Mouse (Mus musculus) liver, adult (tissue): ENCODE measurements around the gene Npas3.

Experiments used
- GATA4 ChIP-seq: IDR thresholded peaks from 2 replicates; pipeline ENCODE4 v1.6.1; 2014; ENCODE audit warnings: mild to moderate bottlenecking, low read length; ENCODE audit not compliant: insufficient replicate concordance

Npas3 gene

DNA sequence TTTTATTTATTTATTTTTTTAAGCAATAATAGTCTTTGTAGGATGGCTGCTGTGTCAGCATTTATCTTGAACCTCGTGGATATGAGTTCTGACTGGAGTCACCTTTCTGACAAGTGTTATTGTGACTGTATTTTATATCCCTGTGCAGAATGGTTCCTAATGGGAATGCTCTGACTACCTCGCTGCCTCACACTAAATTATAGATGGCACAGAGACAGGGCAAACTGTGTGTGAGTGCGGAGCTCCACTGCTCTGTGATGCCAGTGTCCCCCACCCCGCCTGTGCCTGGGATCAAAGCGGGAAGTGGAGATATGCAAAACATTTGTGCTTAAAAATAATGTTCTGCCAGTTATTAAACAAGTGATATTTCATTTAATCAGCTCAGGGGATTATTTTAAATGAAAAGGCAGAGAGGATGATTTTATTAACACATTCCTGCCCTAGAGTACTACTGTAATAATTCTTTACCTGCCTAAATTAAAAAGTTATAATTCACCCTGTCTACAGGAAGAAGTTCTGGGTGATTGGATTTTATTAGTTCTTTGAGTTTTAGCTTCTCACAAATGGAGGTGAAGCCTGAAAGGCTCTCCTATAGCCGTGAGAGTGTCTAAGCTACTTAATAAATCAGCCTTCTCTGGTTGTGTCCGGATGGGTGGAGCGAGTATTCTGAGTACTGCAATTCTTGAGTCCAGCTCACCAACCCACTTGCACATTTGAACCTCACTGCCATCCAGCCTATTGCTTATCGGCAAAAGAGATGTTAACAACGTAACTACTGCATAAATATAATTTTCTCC, 721.1 kb downstream of the Npas3 start:
- TF ChIP-seq GATA4 = no peak

DNA sequence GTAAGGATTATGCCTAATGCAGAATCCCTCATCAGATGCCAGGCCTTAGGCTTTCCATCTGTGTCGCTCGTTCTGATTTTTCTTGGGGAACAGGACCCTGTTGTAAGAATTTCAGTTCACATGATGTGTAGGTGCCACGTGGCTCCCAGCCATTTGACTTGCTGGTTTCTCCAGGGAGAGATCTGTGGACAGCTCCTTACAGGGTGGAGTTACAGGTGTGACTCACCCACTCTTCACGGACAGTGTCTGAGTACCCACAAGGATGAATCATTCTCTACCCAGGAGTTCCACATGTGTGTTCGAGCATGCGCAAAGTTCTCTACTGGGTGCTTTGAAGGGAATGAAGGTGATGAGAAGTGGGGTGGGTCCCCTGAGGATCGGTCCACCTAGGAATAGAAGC, 722.2 kb downstream of the Npas3 start:
- TF ChIP-seq GATA4 = no peak

DNA sequence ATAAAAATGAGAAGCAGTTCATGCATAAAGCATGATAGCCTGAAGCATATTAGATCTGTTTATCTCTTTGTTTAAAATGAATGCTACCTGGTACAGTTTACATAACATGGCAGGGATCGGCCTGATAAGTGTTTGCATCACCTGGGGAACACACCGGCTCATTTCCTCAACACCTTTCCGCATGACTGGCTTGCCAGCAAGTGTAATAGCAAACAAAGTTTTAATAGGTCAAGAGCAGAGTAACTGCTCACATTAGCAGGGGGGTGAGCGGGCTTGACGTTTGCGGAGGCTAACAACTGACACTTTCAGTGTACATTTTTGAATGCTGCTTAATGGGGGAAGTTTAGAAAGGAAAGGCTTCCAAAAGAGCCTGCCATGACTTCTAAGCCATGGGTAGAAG, 724.9 kb downstream of the Npas3 start:
- no peak for TF ChIP-seq GATA4

DNA sequence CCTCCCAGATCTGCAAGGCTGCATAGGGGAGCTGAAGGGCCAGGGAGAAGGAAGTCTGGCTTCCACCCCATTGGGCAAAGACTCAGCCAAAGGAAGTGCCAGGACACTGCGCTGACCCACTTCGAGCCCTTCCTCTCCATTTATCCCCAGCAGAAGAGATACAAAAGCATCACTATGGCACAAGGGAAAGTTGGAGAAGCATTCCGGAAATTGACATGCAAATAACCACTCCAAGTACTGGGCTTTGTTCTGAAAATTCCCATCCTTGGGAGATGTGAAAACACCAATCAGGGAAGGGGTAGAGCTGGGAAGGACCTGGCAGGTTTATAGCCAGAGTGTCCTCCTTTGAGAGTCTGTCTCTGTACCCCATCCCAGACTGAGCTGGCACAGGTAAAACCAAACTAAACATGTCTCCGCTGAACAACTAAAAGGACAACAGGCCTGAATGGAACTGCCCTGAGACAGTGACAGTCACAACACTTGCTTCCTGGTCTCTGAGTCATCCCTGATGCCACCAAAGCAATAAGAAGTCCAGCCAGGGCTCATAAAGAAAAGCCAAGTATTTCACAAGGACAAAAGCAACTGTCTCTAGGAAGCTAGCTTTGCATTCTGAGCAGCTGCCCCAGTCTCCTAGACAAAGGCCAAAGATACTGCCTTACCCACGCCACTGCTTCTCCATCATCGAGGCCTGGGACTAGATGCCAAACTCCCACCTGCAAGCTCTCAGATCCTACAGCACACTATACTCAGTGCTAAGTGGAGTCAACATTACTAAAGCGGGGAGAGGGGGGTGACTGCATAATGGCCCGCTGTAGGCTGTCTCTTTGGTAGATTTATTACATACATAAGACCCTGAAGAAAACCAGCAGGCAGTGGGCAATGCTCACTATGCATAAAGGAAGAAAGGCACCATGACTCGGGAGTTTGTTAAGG, 733.4 kb downstream of the Npas3 start:
- TF ChIP-seq GATA4 = no peak

DNA sequence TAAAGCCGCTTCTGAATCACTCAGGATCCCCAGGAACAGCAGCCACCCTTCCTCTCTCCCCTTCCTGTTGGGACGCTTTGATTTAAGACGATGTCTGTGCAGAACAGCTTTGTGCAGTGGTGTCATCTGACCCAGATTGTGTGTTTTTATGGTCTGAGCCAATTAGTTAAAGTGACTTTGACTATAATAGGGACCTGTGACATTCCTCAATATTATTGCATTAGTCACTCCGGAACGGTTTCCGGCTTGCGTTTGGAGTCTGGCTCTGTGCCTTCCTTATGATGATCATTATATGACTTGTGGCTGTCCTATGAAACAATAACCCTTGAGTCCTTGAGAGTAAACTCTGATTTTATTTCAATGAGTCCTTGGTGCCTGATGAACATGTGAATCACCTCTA, 735.5 kb downstream of the Npas3 start:
- TF ChIP-seq GATA4 = no peak

DNA sequence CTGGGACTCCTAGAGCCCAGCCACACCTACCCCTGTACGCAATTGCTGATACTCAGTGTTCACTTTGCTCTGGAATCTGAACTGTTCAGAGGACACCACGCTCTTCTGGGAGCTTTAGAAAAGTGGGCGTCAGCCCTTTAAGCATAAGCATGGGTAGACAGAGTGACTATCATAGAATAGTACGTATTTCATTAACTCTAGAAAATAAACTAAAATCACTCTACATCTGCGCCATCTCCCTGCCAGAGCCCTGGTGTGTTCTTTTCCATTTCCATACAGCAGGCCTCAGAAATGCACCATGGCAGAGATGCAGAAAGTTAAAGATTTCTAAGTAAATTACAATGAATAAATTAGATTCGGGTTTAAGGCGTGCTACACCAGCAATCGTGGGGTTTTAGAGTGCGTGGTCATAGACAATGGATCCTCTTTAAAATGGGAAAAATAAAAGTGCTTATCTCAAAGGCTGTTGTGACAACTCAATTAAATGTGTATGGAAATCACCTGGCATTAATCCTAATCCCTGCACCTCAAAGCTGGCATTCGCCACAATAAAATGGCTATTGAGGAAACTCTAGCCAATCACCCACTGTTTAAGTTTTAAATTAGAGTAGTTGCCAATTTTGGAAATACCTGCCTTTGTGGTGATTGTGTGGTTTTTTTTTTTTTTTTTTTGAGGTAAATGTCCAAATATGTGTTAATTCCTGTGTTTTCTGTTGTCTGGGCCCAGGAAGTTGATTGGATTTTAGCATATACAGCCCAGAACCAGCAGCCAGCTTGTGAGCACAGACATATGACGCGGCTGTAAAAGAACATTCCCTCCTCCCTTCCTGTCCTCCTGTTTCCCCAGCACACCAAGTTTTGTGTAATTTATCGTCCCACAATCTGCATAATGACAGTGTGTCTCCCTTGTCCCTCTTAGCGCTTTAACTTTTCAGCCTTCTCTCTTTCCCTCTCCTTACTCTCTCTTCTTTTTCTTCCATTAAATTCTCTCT, 737.7 kb downstream of the Npas3 start:
- no peak for TF ChIP-seq GATA4

DNA sequence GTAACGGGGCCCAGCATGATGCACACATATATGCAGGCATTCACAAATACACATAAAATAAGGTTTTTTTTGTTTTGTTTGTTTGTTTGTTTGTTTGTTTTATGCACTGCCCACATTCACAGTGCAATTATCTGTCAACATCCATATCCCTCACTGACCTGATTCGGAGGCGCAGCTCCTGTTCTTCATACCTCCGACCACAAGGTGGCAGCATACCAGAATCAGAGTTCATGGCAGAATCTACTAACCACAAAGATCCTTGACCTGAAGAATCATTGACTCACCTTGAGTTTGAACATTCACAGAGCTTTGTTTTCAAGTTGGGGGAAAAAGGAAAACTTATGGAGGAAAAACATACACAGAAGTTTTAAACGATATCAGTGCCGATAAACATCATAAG, 743.9 kb downstream of the Npas3 start:
- no peak for TF ChIP-seq GATA4

DNA sequence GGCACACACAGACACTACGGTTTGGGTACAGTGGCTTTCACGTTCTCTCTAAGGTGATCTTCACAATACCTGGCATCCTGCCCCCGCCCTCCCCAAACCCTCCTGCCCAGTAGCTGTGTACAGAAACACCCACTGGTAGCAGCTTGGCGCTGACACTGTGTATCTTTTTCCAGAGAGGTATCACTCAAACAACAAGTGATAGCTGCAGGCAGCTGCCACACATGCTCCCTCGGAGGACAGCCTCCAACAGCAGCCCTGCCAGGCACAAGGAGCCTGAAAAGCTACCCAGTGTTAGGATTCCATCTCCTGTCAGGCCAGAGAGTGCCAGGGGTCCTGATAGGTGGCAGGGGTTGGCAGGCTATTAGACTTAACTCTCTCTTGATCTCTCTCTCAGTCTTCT, 747.2 kb downstream of the Npas3 start:
- TF ChIP-seq GATA4 = no peak

DNA sequence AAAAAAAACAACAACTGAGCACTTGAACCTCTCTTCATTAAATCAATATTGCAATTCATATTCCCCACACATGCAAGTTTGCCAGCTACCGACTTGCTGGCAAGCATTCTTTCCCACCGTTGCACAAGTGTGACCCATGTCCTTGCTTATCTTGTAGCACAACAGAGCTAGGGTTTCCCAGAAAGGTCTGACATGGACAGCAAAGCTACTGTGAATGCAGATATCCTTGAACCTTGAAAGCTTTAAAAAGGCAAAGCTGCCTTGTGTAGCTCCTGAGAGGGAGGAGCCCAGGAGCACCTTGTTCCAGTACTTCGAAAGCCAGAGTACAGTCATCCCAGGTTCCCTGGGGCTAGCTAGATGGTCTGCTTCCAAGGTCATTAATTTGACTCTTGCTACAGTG, 748.7 kb downstream of the Npas3 start:
- TF ChIP-seq GATA4 = no peak

DNA sequence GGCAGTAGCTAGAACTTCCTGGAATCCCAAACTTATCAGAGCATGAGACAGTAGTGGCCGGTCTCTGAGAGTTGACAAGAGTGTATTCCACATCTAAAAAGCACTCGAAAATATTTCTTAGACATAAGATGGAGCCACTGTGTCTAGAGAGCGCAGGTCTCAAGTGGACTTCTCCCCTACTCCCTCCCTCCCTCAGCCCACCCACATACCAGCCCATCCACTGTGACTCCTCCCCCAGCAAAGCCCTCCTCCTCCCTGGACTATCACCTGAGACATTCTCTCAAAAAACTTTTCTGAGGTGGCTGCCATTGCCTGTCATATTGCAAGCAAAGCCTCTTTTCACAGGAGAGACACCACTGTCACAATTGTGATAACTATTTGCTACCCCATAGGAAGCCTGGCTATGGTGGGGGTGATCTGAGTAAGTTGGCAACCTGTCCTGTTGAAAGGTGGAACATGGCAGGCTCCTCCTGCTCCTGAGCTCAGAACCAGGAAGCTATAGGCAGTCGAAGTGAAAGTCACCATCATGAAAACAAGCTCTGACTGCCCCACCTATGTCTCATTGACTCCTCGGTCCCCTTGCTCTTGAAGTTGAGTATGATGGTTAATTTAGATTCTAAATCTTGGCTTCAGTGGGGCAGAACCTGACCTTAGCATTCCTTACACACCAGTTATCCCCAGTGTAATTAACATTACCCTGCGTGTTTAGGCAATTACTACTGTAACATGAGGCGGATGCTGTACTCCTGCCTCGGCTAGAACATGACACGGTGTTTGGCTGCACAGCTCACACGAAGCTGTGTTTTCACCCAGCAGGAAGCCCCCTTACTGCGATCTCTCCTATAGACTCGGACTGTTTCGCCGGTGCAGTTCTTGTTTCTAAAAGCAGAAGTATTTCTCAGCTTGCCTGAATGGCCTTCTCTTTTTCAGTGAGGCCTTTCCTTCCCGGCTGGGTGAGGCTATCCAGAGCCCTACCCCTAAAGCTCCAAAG, 751.5 kb downstream of the Npas3 start:
- no peak for TF ChIP-seq GATA4

DNA sequence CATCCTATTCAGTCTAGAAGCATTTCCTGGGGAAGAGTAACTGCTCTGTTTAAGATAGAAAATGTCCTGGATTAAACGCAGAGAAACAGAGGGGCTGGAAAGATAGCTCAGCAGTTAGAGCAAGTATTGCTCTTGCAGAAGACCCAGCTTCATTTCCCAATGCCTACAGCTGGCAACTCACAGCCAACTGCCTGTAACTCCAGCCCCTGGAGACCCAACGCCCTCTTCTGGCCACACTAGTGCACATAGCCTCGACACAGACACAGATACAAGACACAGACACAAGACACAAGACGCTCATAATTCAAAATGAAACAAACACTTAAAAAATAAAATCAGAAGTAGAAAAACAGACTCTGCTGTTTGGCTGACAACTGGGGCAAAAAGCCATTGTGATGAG, 754.0 kb downstream of the Npas3 start:
- TF ChIP-seq GATA4 = no peak

DNA sequence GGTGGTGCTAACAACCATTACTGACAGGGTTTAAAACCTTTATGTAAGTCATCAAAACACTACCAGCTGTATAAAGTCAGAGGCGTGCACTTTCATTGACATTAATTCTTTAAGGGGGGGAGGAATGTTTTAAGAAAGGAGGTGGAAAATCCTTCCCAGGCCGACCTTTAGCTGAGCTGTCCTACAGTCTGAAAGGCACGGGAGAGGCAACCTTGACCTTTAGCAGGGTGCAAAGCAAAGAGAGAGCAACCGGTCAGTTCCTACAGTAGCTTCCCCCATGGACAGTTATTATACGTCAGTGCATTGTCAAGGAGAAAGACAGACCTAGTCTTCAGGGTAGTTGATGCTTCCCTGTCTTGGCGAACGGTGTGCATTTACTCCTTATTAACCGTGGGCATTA, 756.1 kb downstream of the Npas3 start:
- no peak for TF ChIP-seq GATA4

DNA sequence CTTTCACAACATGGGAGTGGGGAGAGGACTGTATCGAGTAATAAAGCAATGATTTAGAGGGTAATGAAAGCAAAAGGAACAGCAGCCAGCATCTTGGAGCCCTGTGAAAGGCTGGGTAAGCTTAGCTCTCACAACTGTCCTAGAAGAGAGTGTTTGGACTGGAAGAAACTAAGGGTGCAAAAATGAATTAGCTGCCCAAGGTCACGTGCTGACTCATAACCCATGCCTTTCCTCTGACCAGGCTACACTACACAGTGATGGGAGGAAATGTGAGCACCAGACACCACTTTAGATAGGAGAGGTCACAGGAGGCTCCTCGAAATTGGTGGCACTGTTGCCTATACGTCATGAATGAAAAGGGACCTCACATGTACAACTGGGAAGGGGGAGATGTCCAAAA, 757.1 kb downstream of the Npas3 start:
- TF ChIP-seq GATA4 = no peak

DNA sequence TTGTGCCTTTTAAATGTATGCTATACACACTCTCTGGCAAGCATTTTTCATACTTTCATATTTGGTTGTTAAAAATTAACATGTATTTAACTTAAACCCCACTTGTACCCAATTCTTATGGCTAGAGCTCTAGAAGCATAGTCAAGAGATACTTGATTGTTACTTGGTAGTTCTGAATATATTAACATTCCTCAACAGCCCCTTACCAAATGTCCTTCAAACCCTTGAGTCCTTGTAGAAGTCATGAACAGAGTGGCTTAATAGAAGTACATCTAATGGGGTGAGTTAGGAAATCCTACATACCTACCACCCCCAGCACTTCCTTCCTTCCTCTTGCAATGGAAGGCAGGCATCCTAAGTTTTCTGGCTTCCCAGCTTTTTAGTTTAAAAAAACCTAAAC, 766.8 kb downstream of the Npas3 start:
- TF ChIP-seq GATA4 = no peak
